8 mouse cellular contexts compared by ENCODE assay signal in genomic region chr6:128362381-128363006, GRCm38 (mm10). TPM values are rescaled to one million over a fixed set of nuclear protein-coding genes. Genes with fewer than 3 reads are reported as not detected.
DNase-seq lines count a peak whose midpoint lies in the region; ATAC-seq and TF ChIP-seq lines count a peak whose summit lies in the region.

Rhno1 (minus strand) TSS chr6:128362911.
Foxm1 (plus strand) TSS chr6:128362967.

- ATAC-seq in embryonic facial prominence, embryonic 15.5 days (ENCODE audit: insufficient number of reproducible peaks, low FRiP score, low TSS enrichment, low read depth), result peak; percentile 91
- ATAC-seq in kidney, embryonic 14.5 days (ENCODE audit: low FRiP score, low TSS enrichment), result peak; percentile 91
- peak; percentile 85 for ATAC-seq in midbrain, postnatal 0 days (ENCODE audit: low FRiP score)

- no peaks in the 10 kb centered on the region; the same call in none of the 2 replicates for H3K4me1 ChIP-seq in bone marrow, adult 2 months (ENCODE audit: control insufficient read depth, insufficient read depth, low read length)
- H3K4me1 ChIP-seq in embryonic facial prominence, embryonic 15.5 days, result peaks cover 47% of the 10 kb centered on the region
- peaks cover 31% of the 10 kb centered on the region for H3K4me1 ChIP-seq in heart, embryonic 10.5 days
- peaks cover 16% of the 10 kb centered on the region for H3K4me1 ChIP-seq in kidney, embryonic 14.5 days (ENCODE audit: control insufficient read depth, insufficient read depth, low read length)
- H3K4me1 ChIP-seq in midbrain, postnatal 0 days (ENCODE audit: insufficient read depth, low read length), result peaks cover 8% of the 10 kb centered on the region; the same call in 1 of the 2 replicates

- no peak for TF ChIP-seq CTCF in bone marrow, adult 2 months (IDR thresholded peaks at IDR 0.05; ENCODE audit: control insufficient read depth, insufficient read depth, low read length)
- TF ChIP-seq CTCF in midbrain, postnatal 0 days (IDR thresholded peaks at IDR 0.05), result no peak

- WGBS in bone marrow, adult 2 months, result under 1% methylated on average over 76 of the region's 76 CpGs
- under 1% methylated on average over 68 of the region's 76 CpGs for WGBS in embryonic facial prominence, embryonic 15.5 days
- under 1% methylated on average over 76 of the region's 76 CpGs for WGBS in heart, embryonic 10.5 days
- under 1% methylated on average over 64 of the region's 76 CpGs for WGBS in kidney, embryonic 14.5 days
- under 1% methylated on average over 60 of the region's 76 CpGs for WGBS in midbrain, postnatal 0 days

- peak within 1 kb of the TSS; percentile 97 for H3K27ac ChIP-seq in bone marrow, adult 2 months (ENCODE audit: control insufficient read depth, insufficient read depth, low read depth, low read length, poor library complexity)
- peak within 1 kb of the TSS; percentile 97 for H3K27ac ChIP-seq in embryonic facial prominence, embryonic 15.5 days (replicated peaks)
- peak within 1 kb of the TSS; percentile 98 for H3K27ac ChIP-seq in heart, embryonic 10.5 days
- H3K27ac ChIP-seq in kidney, embryonic 14.5 days (ENCODE audit: low read depth, low read length), result peak within 1 kb of the TSS; percentile 92
- peak within 1 kb of the TSS; percentile 78 for H3K27ac ChIP-seq in midbrain, postnatal 0 days (ENCODE audit: low read depth, low read length)

- H3K27me3 ChIP-seq in embryonic facial prominence, embryonic 15.5 days, result no peaks in the 10 kb centered on the region
- no peaks in the 10 kb centered on the region for H3K27me3 ChIP-seq in heart, embryonic 10.5 days (ENCODE audit: insufficient read depth, poor library complexity, severe bottlenecking)
- no peaks in the 10 kb centered on the region for H3K27me3 ChIP-seq in kidney, embryonic 14.5 days (ENCODE audit: control insufficient read depth, insufficient read depth, low read length)
- no peaks in the 10 kb centered on the region for H3K27me3 ChIP-seq in midbrain, postnatal 0 days (ENCODE audit: insufficient read depth, low read length)

- peak within 1 kb of the TSS; percentile 94 for H3K4me3 ChIP-seq in bone marrow, adult 2 months (replicated peaks; ENCODE audit: control insufficient read depth, low read depth, low read length)
- peak within 1 kb of the TSS; percentile 89 for H3K4me3 ChIP-seq in embryonic facial prominence, embryonic 15.5 days (replicated peaks)
- peak within 1 kb of the TSS; percentile 88 for H3K4me3 ChIP-seq in heart, embryonic 10.5 days
- peak within 1 kb of the TSS; percentile 94 for H3K4me3 ChIP-seq in kidney, embryonic 14.5 days (ENCODE audit: low read length)
- peak within 1 kb of the TSS; percentile 90 for H3K4me3 ChIP-seq in midbrain, postnatal 0 days (ENCODE audit: low read depth, low read length)

- peaks cover 28% of the 10 kb centered on the region for H3K36me3 ChIP-seq in embryonic facial prominence, embryonic 15.5 days
- H3K36me3 ChIP-seq in heart, embryonic 10.5 days, result peaks cover 42% of the 10 kb centered on the region
- peaks cover 36% of the 10 kb centered on the region for H3K36me3 ChIP-seq in kidney, embryonic 14.5 days (ENCODE audit: control insufficient read depth, insufficient read depth, low read length)
- 0 out of 2 replicates have a peak, but pooled peaks cover 4% of the 10 kb centered on the region for H3K36me3 ChIP-seq in midbrain, postnatal 0 days (ENCODE audit: insufficient read depth, low read length)

- peak; percentile 30; the same call in 1 of the 2 replicates for TF ChIP-seq POLR2A in bone marrow, adult 2 months (IDR thresholded peaks at IDR 0.05; ENCODE audit: borderline replicate concordance, control insufficient read depth, low read depth, low read length)

- H3K9ac ChIP-seq in embryonic facial prominence, embryonic 15.5 days, result peak within 1 kb of the TSS; percentile 84
- peak within 1 kb of the TSS; percentile 90 for H3K9ac ChIP-seq in kidney, embryonic 14.5 days (ENCODE audit: low read depth, low read length)
- H3K9ac ChIP-seq in midbrain, postnatal 0 days (replicated peaks; ENCODE audit: low read length, poor library complexity, severe bottlenecking), result peak within 1 kb of the TSS; percentile 84

- peak; percentile 83 to 85 for DNase-seq in B cell, adult 2 months
- DNase-seq in heart, embryonic 10.5 days (ENCODE audit: low spot score), result peak; percentile 92
- peak; percentile 92 for DNase-seq in liver
- DNase-seq in midbrain, postnatal 0 days (ENCODE audit: low spot score), result peak; percentile 84
- peak; percentile 76 to 78 for DNase-seq in spleen, postnatal 14 days (ENCODE audit: low spot score in 2 of 2)

- peak within 1 kb of the TSS; percentile 96 for H3K4me2 ChIP-seq in embryonic facial prominence, embryonic 15.5 days (replicated peaks)
- peak within 1 kb of the TSS; percentile 78 for H3K4me2 ChIP-seq in kidney, embryonic 14.5 days (replicated peaks; ENCODE audit: low read depth, low read length)
- peak within 1 kb of the TSS; percentile 100 for H3K4me2 ChIP-seq in midbrain, postnatal 0 days (ENCODE audit: low read depth, low read length, poor library complexity, severe bottlenecking)

- H3K9me3 ChIP-seq in embryonic facial prominence, embryonic 15.5 days (replicated peaks), result no peaks in the 10 kb centered on the region
- H3K9me3 ChIP-seq in heart, embryonic 10.5 days, result no peaks in the 10 kb centered on the region
- no peaks in the 10 kb centered on the region for H3K9me3 ChIP-seq in kidney, embryonic 14.5 days (ENCODE audit: control insufficient read depth, low read length)
- no peaks in the 10 kb centered on the region for H3K9me3 ChIP-seq in midbrain, postnatal 0 days (ENCODE audit: low read length)

RNA-seq across cellular contexts. Expression of gene Rhno1, which starts in this region (rescaled TPM):
- polyA plus RNA-seq in bone marrow, adult 2 months (2011; ENCODE audit: insufficient read depth, insufficient read length, low replicate concordance, missing spikeins), result 54.9 and 94.2 TPM in 2 replicates
- 108 and 118 TPM in 2 replicates for polyA plus RNA-seq in embryonic facial prominence, embryonic 15.5 days (2015; fragmentation: Nextera tagmentation; extraction: Ambion mirVana)
- polyA plus RNA-seq in heart, embryonic 10.5 days (2016; fragmentation: Nextera tagmentation; extraction: Ambion mirVana), result 97.3 and 121 TPM in 2 replicates
- polyA plus RNA-seq in kidney, embryonic 14.5 days (2014; fragmentation: Nextera tagmentation; extraction: Ambion mirVana), result 132 and 137 TPM in 2 replicates
- total RNA-seq in midbrain, postnatal 0 days (2014; rRNA removed), result 20.7 and 21.8 TPM in 2 replicates
- polyA plus RNA-seq in midbrain, postnatal 0 days (2015; fragmentation: Nextera tagmentation; extraction: Ambion mirVana), result 50.8 and 51.2 TPM in 2 replicates

RNA-seq across cellular contexts. Expression of gene Foxm1, which starts in this region (rescaled TPM):
- 23.6 and 45.3 TPM in 2 replicates for polyA plus RNA-seq in bone marrow, adult 2 months (2011; ENCODE audit: insufficient read depth, insufficient read length, low replicate concordance, missing spikeins)
- polyA plus RNA-seq in embryonic facial prominence, embryonic 15.5 days (2015; fragmentation: Nextera tagmentation; extraction: Ambion mirVana), result 25.7 and 31.5 TPM in 2 replicates
- 31.2 and 33.4 TPM in 2 replicates for polyA plus RNA-seq in heart, embryonic 10.5 days (2016; fragmentation: Nextera tagmentation; extraction: Ambion mirVana)
- polyA plus RNA-seq in kidney, embryonic 14.5 days (2014; fragmentation: Nextera tagmentation; extraction: Ambion mirVana), result 26.7 and 48.2 TPM in 2 replicates
- 4.8 and 8.5 TPM in 2 replicates for total RNA-seq in midbrain, postnatal 0 days (2014; rRNA removed)
- 2.5 and 2.9 TPM in 2 replicates for polyA plus RNA-seq in midbrain, postnatal 0 days (2015; fragmentation: Nextera tagmentation; extraction: Ambion mirVana)

Comparison
In these comparisons a context has a peak if more than half of its experiments do, and no peak if none do; other contexts are left out.
1. Peak in every context shown above with its lines: DNase-seq, ATAC-seq, H3K4me3 ChIP-seq and H3K27ac ChIP-seq.